Mouse (Mus musculus) cerebellum, adult 2 months (tissue): Measurements from ENCODE around the gene Cblc.

Experiments used
- CTCF ChIP-seq: fragments of 200-500 bp; IDR thresholded peaks from 2 replicates; pipeline ENCODE4 v1.5.1; 2011; ENCODE audit warnings: low read depth, mild to moderate bottlenecking, control low read depth, low read length, moderate library complexity, borderline replicate concordance; ENCODE audit not compliant: insufficient read depth
- POLR2A ChIP-seq: fragments of 200-500 bp; IDR thresholded peaks from 2 replicates; pipeline ENCODE4 v1.6.1; 2011; ENCODE audit warnings: low read length, control low read depth, borderline replicate concordance; ENCODE audit not compliant: insufficient read depth

- TF ChIP-seq CTCF = no peak
- TF ChIP-seq POLR2A = no peak
Measured at GRCm38 (mm10) chr7:19734178-19734666, 62.4 kb downstream of the Cblc start.
